Mouse (Mus musculus): ENCODE measurements around the gene Snx3.

DNA sequence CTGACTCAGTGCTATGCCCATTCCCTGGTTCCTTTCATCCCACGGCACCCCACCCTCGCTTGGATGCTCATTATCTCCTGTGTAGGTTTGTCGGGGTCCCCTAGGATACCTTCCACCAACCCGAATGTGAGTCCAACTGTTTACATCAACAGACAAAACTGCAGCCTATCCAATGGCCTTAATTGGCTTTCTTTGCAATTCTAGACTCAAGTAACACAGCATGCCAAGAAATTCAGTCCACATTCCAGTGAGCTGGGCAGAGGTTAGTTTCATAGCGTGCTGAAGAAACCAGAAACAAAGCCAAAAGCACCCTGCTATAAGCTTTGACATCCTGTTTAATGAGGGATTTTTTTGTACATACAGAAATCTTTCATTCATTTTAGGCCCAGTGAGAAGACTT is 45.8 kb upstream of the Snx3 start:
- no peak for TF ChIP-seq CTCF (conservative IDR thresholded peaks at IDR 0.05; ENCODE audit: low read length)
- no peak for TF ChIP-seq POU5F1 (IDR thresholded peaks at IDR 0.05; ENCODE audit: borderline replicate concordance, low read length)
- no peak for TF ChIP-seq NANOG (IDR thresholded peaks at IDR 0.05; ENCODE audit: borderline replicate concordance, low read length)
